Mouse (Mus musculus): ENCODE results near the gene Gm21698.
"Not testable (repeated sequence)": the region's sequence is repeated elsewhere in the genome, so short reads cannot be mapped to it uniquely, and the experiment has no call there.

GRCm38 (mm10) chr5:26007697-26008096 lies 19.2 kb upstream of the Gm21698 start:
- not testable (repeated sequence) for TF ChIP-seq TAL1, GATA1 (IDR thresholded peaks at IDR 0.05; ENCODE audit: low read length)
